Mouse (Mus musculus) MEL (cell line): ENCODE data around the gene Stam2.

ENCODE experiments used
- CHD2 ChIP-seq: IDR thresholded peaks from 2 replicates; pipeline ENCODE4 v1.6.1; 2011; ENCODE audit warnings: low read length, improper control_type of control experiment
- CTCF ChIP-seq, 3 experiments: IDR thresholded peaks in 2 of 3; conservative IDR thresholded peaks in 1 of 3; 2 replicates each; pipeline ENCODE4 v1.5.1; 2011 to 2012; ENCODE audit warnings: low read length in 3 of 3, low read depth in 2 of 3, mild to moderate bottlenecking in 2 of 3, improper control_type of control experiment in 1 of 3, inconsistent platforms in 1 of 3, mixed read lengths in 1 of 3, moderate library complexity in 1 of 3; ENCODE audit not compliant: control insufficient read depth in 1 of 3, insufficient read depth in 1 of 3, poor library complexity in 1 of 3, severe bottlenecking in 1 of 3
- GABPA ChIP-seq: IDR thresholded peaks from 2 replicates; pipeline ENCODE4 v1.6.1; 2012; ENCODE audit warnings: low read depth, mild to moderate bottlenecking, inconsistent platforms, low read length, improper control_type of control experiment, moderate library complexity
- JUND ChIP-seq: IDR thresholded peaks from 2 replicates; pipeline ENCODE4 v1.6.1; 2011; ENCODE audit warnings: low read depth, mild to moderate bottlenecking, improper control_type of control experiment, low read length
- MXI1 ChIP-seq: IDR thresholded peaks from 2 replicates; pipeline ENCODE4 v1.6.1; 2011; ENCODE audit warnings: mild to moderate bottlenecking, low read depth, low read length, improper control_type of control experiment
- POLR2A ChIP-seq, 2 experiments: IDR thresholded peaks; 2 replicates each; pipeline ENCODE4 v1.6.1; 2011 to 2012; ENCODE audit warnings: low read length in 2 of 2, mild to moderate bottlenecking in 2 of 2, control low read depth in 1 of 2, improper control_type of control experiment in 1 of 2, low read depth in 1 of 2, moderate library complexity in 1 of 2; ENCODE audit not compliant: control insufficient read depth in 1 of 2, insufficient read depth in 1 of 2, poor library complexity in 1 of 2
- POLR2AphosphoS5 ChIP-seq: IDR thresholded peaks from 2 replicates; pipeline ENCODE4 v1.6.1; 2012; ENCODE audit warnings: low read depth, borderline replicate concordance, mild to moderate bottlenecking, inconsistent platforms, low read length, moderate library complexity, mixed read lengths

GRCm38 (mm10) chr2:52700352-52700751, 41.7 kb downstream of the Stam2 start:
- TF ChIP-seq POLR2A (IDR thresholded peaks at IDR 0.05; ENCODE audit: control insufficient read depth in 1 of 2, insufficient read depth in 1 of 2, low read depth in 1 of 2, low read length in 2 of 2, poor library complexity in 1 of 2) (no peak), POLR2AphosphoS5 (no peak), CTCF (IDR thresholded peaks at IDR 0.05 in 2 of 3, conservative IDR thresholded peaks at IDR 0.05 in 1 of 3; ENCODE audit: control insufficient read depth in 1 of 3, insufficient read depth in 1 of 3, low read depth in 2 of 3, low read length in 3 of 3, poor library complexity in 1 of 3, severe bottlenecking in 1 of 3) (no peak), JUND (no peak), CHD2 (no peak), MXI1 (no peak), GABPA (no peak)
